Mouse (Mus musculus) stomach, embryonic 16.5 days (tissue): ENCODE results near the gene Gpr19. TPM values are rescaled to one million over a fixed set of nuclear protein-coding genes. Genes with fewer than 3 reads are reported as not detected.

Experiments used
- ATAC-seq: fragments of 200-750 bp; cut with Nextera tagmentation; 2 replicates; pipeline ENCODE4 v1.8.0; 2017; ENCODE audit warnings: moderate number of reproducible peaks, moderate TSS enrichment; ENCODE audit not compliant: insufficient read depth, low FRiP score
- H3K27ac ChIP-seq: fragments of 300-500 bp; sonication (generic); 2 replicates; pipeline ENCODE4 v1.5.1; 2014; ENCODE audit warnings: low read length
- H3K27me3 ChIP-seq: fragments of 300-500 bp; sonication (generic); 2 replicates; pipeline ENCODE4 v1.6.1; 2014; ENCODE audit warnings: low read length, control low read depth, mixed read lengths; ENCODE audit not compliant: control insufficient read depth, insufficient read depth
- H3K36me3 ChIP-seq: fragments of 300-500 bp; sonication (generic); 2 replicates; pipeline ENCODE4 v1.6.1; 2014; ENCODE audit warnings: low read length; ENCODE audit not compliant: control insufficient read depth, insufficient read depth
- H3K4me1 ChIP-seq: fragments of 300-500 bp; sonication (generic); 2 replicates; pipeline ENCODE4 v1.6.1; 2014; ENCODE audit warnings: low read length, control low read depth, mixed read lengths; ENCODE audit not compliant: control insufficient read depth, insufficient read depth
- H3K4me2 ChIP-seq: fragments of 300-500 bp; sonication (generic); 2 replicates; pipeline ENCODE4 v1.6.1; 2014; ENCODE audit warnings: low read depth, low read length, mixed read lengths
- H3K4me3 ChIP-seq: fragments of 300-500 bp; sonication (generic); replicated peaks from 2 replicates; pipeline ENCODE4 v1.5.1; 2014; ENCODE audit warnings: mild to moderate bottlenecking, low read length
- H3K9ac ChIP-seq: fragments of 300-500 bp; sonication (generic); 2 replicates; pipeline ENCODE4 v1.6.1; 2014; ENCODE audit warnings: low read length
- H3K9me3 ChIP-seq: fragments of 300-500 bp; sonication (generic); replicated peaks from 2 replicates; pipeline ENCODE4 v1.6.1; 2016; ENCODE audit warnings: low read length, control low read depth; ENCODE audit not compliant: control insufficient read depth
- WGBS: fragments of 180-500 bp; shearing (Covaris S2); extraction: QIAGEN DNeasy Blood & Tissue Kit; methylation state at CpG from one replicate; pipeline ENCODE4 v1.1.7; 2014; 5-methylcytosine and 5-hydroxymethylcytosine counted together
- polyA plus RNA-seq: library from polyadenylated mRNA; unstranded; fragments of >200 nt; fragmentation: Nextera tagmentation; extraction: Ambion mirVana; gene quantifications from 2 replicates; pipeline ENCODE4 v1.2.1, GENCODE M21; 2015

The Gpr19 gene
- polyA plus RNA-seq, 1 experiment from 2014 or later, result 9.7 TPM

- Histone ChIP-seq H3K4me3 (no peak overlapping the region), H3K36me3 (no peaks in the 10 kb centered on the region; the same call in 1 of the 2 replicates), H3K9ac (no peak overlapping the region), H3K9me3 (no peaks in the 10 kb centered on the region), H3K4me2 (no peak overlapping the region), H3K27me3 (no peaks in the 10 kb centered on the region), H3K4me1 (no peaks in the 10 kb centered on the region), H3K27ac (no peak overlapping the region)
- ATAC-seq, result no peak
- 73% methylated on average over 5 of the region's 5 CpGs for WGBS
Measured at GRCm38 (mm10) chr6:134854782-134855181, 43.6 kb downstream of the Gpr19 start.

- 63% methylated on average over 3 of the region's 3 CpGs for WGBS
- Histone ChIP-seq H3K4me1 (no peaks in the 10 kb centered on the region), H3K27me3 (no peaks in the 10 kb centered on the region), H3K4me3 (no peak overlapping the region), H3K9me3 (no peaks in the 10 kb centered on the region), H3K9ac (no peak overlapping the region), H3K36me3 (no peaks in the 10 kb centered on the region; the same call in 1 of the 2 replicates), H3K27ac (no peak overlapping the region), H3K4me2 (no peak overlapping the region)
- ATAC-seq, result no peak
Measured at GRCm38 (mm10) chr6:134849985-134850384, 48.4 kb downstream of the Gpr19 start.

GRCm38 (mm10) chr6:134849461-134849860, 48.9 kb downstream of the Gpr19 start:
- no peaks in the 10 kb centered on the region for H3K4me1 ChIP-seq
- WGBS, result 89% methylated on average over 2 of the region's 2 CpGs
- no peak overlapping the region for H3K27ac ChIP-seq
- no peak overlapping the region for H3K4me2 ChIP-seq
- ATAC-seq, result no peak
- H3K4me3 ChIP-seq, result no peak overlapping the region
- no peak overlapping the region for H3K9ac ChIP-seq
- H3K9me3 ChIP-seq, result no peaks in the 10 kb centered on the region
- no peaks in the 10 kb centered on the region; the same call in 1 of the 2 replicates for H3K36me3 ChIP-seq
- no peaks in the 10 kb centered on the region for H3K27me3 ChIP-seq

- ATAC-seq, result no peak
- 75% methylated on average over 5 of the region's 5 CpGs for WGBS
Measured at GRCm38 (mm10) chr6:134848197-134848890, 50.0 kb downstream of the Gpr19 start.

GRCm38 (mm10) chr6:134847550-134847949, 50.8 kb downstream of the Gpr19 start:
- no peak overlapping the region for H3K9ac ChIP-seq
- H3K27me3 ChIP-seq, result no peaks in the 10 kb centered on the region
- no peak overlapping the region for H3K4me2 ChIP-seq
- WGBS, result 88% methylated on average over 4 of the region's 4 CpGs
- H3K36me3 ChIP-seq, result no peaks in the 10 kb centered on the region; the same call in 1 of the 2 replicates
- H3K27ac ChIP-seq, result no peak overlapping the region
- no peak for ATAC-seq
- H3K9me3 ChIP-seq, result no peaks in the 10 kb centered on the region
- H3K4me3 ChIP-seq, result no peak overlapping the region
- H3K4me1 ChIP-seq, result no peaks in the 10 kb centered on the region

More at GRCm38 (mm10) chr6:134848197-134848890, 50.0 kb downstream of the Gpr19 start:
- Histone ChIP-seq H3K9ac (no peak overlapping the region), H3K27ac (no peak overlapping the region), H3K36me3 (no peaks in the 10 kb centered on the region; the same call in 1 of the 2 replicates), H3K9me3 (no peaks in the 10 kb centered on the region), H3K4me2 (no peak overlapping the region), H3K4me1 (no peaks in the 10 kb centered on the region), H3K4me3 (no peak overlapping the region), H3K27me3 (no peaks in the 10 kb centered on the region)

GRCm38 (mm10) chr6:134846308-134846707, 52.1 kb downstream of the Gpr19 start:
- H3K27me3 ChIP-seq, result no peaks in the 10 kb centered on the region
- H3K9me3 ChIP-seq, result no peaks in the 10 kb centered on the region
- H3K27ac ChIP-seq, result no peak overlapping the region
- no peak overlapping the region for H3K4me2 ChIP-seq
- ATAC-seq, result no peak
- no peaks in the 10 kb centered on the region; the same call in 1 of the 2 replicates for H3K36me3 ChIP-seq
- H3K4me1 ChIP-seq, result no peaks in the 10 kb centered on the region
- no peak overlapping the region for H3K4me3 ChIP-seq
- H3K9ac ChIP-seq, result no peak overlapping the region
- WGBS, result 88% methylated on average over 6 of the region's 6 CpGs

- no peak overlapping the region for H3K27ac ChIP-seq
- no peak overlapping the region for H3K9ac ChIP-seq
- WGBS, result 78% methylated on average over 4 of the region's 4 CpGs
- H3K4me3 ChIP-seq, result no peak overlapping the region
- H3K36me3 ChIP-seq, result no peaks in the 10 kb centered on the region; the same call in 1 of the 2 replicates
- ATAC-seq, result no peak
- H3K27me3 ChIP-seq, result no peaks in the 10 kb centered on the region
- H3K4me1 ChIP-seq, result no peaks in the 10 kb centered on the region
- H3K9me3 ChIP-seq, result no peaks in the 10 kb centered on the region
- H3K4me2 ChIP-seq, result no peak overlapping the region
Measured at GRCm38 (mm10) chr6:134845726-134846125, 52.7 kb downstream of the Gpr19 start.

- no peaks in the 10 kb centered on the region for H3K36me3 ChIP-seq
- WGBS, result 75% methylated on average over 2 of the region's 2 CpGs
Measured at GRCm38 (mm10) chr6:134840346-134840745, 58.0 kb downstream of the Gpr19 start.

GRCm38 (mm10) chr6:134838111-134838510, 60.3 kb downstream of the Gpr19 start:
- Histone ChIP-seq H3K36me3 (no peaks in the 10 kb centered on the region), H3K27me3 (no peaks in the 10 kb centered on the region), H3K9ac (no peak overlapping the region), H3K27ac (no peak overlapping the region), H3K4me3 (no peak overlapping the region), H3K9me3 (no peaks in the 10 kb centered on the region), H3K4me2 (no peak overlapping the region), H3K4me1 (no peaks in the 10 kb centered on the region)
- no peak for ATAC-seq
- 89% methylated on average over 4 of the region's 4 CpGs for WGBS

More at GRCm38 (mm10) chr6:134840346-134840745, 58.0 kb downstream of the Gpr19 start:
- no peak overlapping the region for H3K9ac ChIP-seq
- no peak overlapping the region for H3K4me3 ChIP-seq
- H3K9me3 ChIP-seq, result no peaks in the 10 kb centered on the region
- H3K27ac ChIP-seq, result no peak overlapping the region
- ATAC-seq, result no peak
- no peaks in the 10 kb centered on the region for H3K4me1 ChIP-seq
- H3K27me3 ChIP-seq, result no peaks in the 10 kb centered on the region
- no peak overlapping the region for H3K4me2 ChIP-seq
